Mouse (Mus musculus) stomach, postnatal 0 days (tissue): ENCODE data around the gene Snx13.

Source experiments
- CTCF ChIP-seq: IDR thresholded peaks from 2 replicates; pipeline ENCODE4 v1.5.1; 2016; ENCODE audit warnings: antibody characterized with exemption, low read depth, mild to moderate bottlenecking, moderate library complexity
- EP300 ChIP-seq: optimal IDR thresholded peaks from 2 replicates; pipeline ENCODE3; 2016; ENCODE audit warnings: antibody characterized with exemption

GRCm38 (mm10) chr12:35038668-35039570 lies 8.1 kb upstream of the Snx13 start:
- TF ChIP-seq CTCF, result no peak
- TF ChIP-seq EP300, result no peak
